23 mouse cellular contexts compared by ENCODE assay signal in genomic region chr10:121443791-121444190, GRCm38 (mm10). TPM values are rescaled to one million over a fixed set of nuclear protein-coding genes. Genes with fewer than 3 reads are reported as not detected.
DNase-seq lines count a peak whose midpoint lies in the region; ATAC-seq lines count a peak whose summit lies in the region.
"Had no signal": no experiment of that assay in that cellular context is flagged by ENCODE, and none has a peak within 500 bp of the region (broad histone marks: within the 10 kb centered on the region; RNA-seq: fewer than 3 reads in every experiment).

No protein-coding gene starts in this region.

- 0 out of 2 replicates have a peak, but pooled peaks have one; percentile 19 for ATAC-seq in erythroblast, adult 5-6 weeks (replicated peaks; ENCODE audit: low FRiP score, poor library complexity, severe bottlenecking)
- ATAC-seq: CD4-positive, CD25-positive, alpha-beta regulatory T cell, adult 4 months; hindbrain, postnatal 0 days; midbrain, embryonic 15.5 days had no signal

- no peaks in the 10 kb centered on the region for H3K36me3 ChIP-seq in heart, embryonic 10.5 days
- H3K36me3 ChIP-seq in forebrain, embryonic 10.5 days (replicated peaks), result no peaks in the 10 kb centered on the region
- H3K36me3 ChIP-seq: heart, embryonic 15.5 days; hindbrain, embryonic 10.5 days; midbrain, embryonic 15.5 days; neural tube, embryonic 15.5 days had no signal

- no peaks in the 10 kb centered on the region for H3K27me3 ChIP-seq in heart, embryonic 10.5 days (ENCODE audit: insufficient read depth, poor library complexity, severe bottlenecking)
- H3K27me3 ChIP-seq in forebrain, embryonic 10.5 days (ENCODE audit: poor library complexity, severe bottlenecking), result no peaks in the 10 kb centered on the region
- H3K27me3 ChIP-seq: heart, embryonic 15.5 days; midbrain, embryonic 15.5 days; neural tube, embryonic 15.5 days had no signal

- H3K9me3 ChIP-seq in heart, embryonic 10.5 days, result no peaks in the 10 kb centered on the region
- no peaks in the 10 kb centered on the region for H3K9me3 ChIP-seq in forebrain, embryonic 10.5 days
- H3K9me3 ChIP-seq: heart, embryonic 15.5 days; hindbrain, embryonic 10.5 days; midbrain, embryonic 15.5 days; neural tube, embryonic 15.5 days had no signal

- H3K4me3 ChIP-seq in heart, embryonic 10.5 days, result no peak overlapping the region
- no peak overlapping the region for H3K4me3 ChIP-seq in forebrain, embryonic 10.5 days
- H3K4me3 ChIP-seq: heart, embryonic 15.5 days; hindbrain, embryonic 10.5 days; layer of hippocampus, adult 2 months; midbrain, embryonic 15.5 days; myocyte; neural tube, embryonic 15.5 days had no signal

- 86% methylated on average over 9 of the region's 9 CpGs for WGBS in heart, embryonic 10.5 days
- WGBS in forebrain, embryonic 10.5 days, result 91% methylated on average over 9 of the region's 9 CpGs

- no peak for DNase-seq in heart, embryonic 10.5 days (ENCODE audit: low spot score)
- no peak for DNase-seq in heart, adult 9 months (ENCODE audit: low spot score in 2 of 2)
- DNase-seq in NIH3T3 (ENCODE audit: low read depth), result peak; percentile 71
- peak; percentile 57 for DNase-seq in adrenal gland, postnatal 10 days
- no peak for DNase-seq in forebrain, embryonic 10.5 days (ENCODE audit: extremely low spot score, low spot score)
- DNase-seq in left cerebral cortex, postnatal 4 days, result no peak
- DNase-seq: cerebellum, adult 2 months; cerebellum, postnatal 36 days; kidney, adult 11 months; lung, adult 18-20 months; right cerebral cortex, postnatal 14 days; spleen, adult 18-20 months; thymus, adult 18-20 months had no signal

- intact Hi-C loops in left cerebral cortex, postnatal 4 days (cut with DNase I), result no loop called here

- peaks cover 73% of the 10 kb centered on the region for H3K4me1 ChIP-seq in heart, embryonic 10.5 days
- H3K4me1 ChIP-seq in forebrain, embryonic 10.5 days, result peaks cover 22% of the 10 kb centered on the region
- H3K4me1 ChIP-seq: neural tube, embryonic 15.5 days had no signal

- H3K27ac ChIP-seq in heart, embryonic 10.5 days, result peak overlapping the region; percentile 10; the same call in 1 of the 2 replicates
- H3K27ac ChIP-seq in forebrain, embryonic 10.5 days, result no peak overlapping the region
- H3K27ac ChIP-seq: heart, embryonic 15.5 days; hindbrain, embryonic 10.5 days; hindbrain, postnatal 0 days; kidney, postnatal 0 days; layer of hippocampus, adult 2 months; midbrain, embryonic 15.5 days; neural tube, embryonic 15.5 days had no signal

RNA-seq across cellular contexts. Expression of gene Rassf3, which starts 32.4 kb away (rescaled TPM):
- 19.6 and 21.1 TPM in 2 replicates for polyA plus RNA-seq in heart, embryonic 10.5 days (2016; fragmentation: Nextera tagmentation; extraction: Ambion mirVana)
- 10 to 100 TPM; 47.9 to 49.1 TPM for total RNA-seq in adrenal gland, postnatal 10 days (2021)
- total RNA-seq in erythroblast, adult 5-6 weeks (2015; ENCODE audit: low replicate concordance), result 11.7 and 12.5 TPM in 2 replicates
- 7.8 and 12.7 TPM in 2 replicates for total RNA-seq in erythroblast, adult 5-6 weeks (2017; ENCODE audit: low replicate concordance)
- polyA plus RNA-seq in forebrain, embryonic 10.5 days (2016; fragmentation: Nextera tagmentation; extraction: Ambion mirVana), result 10.6 and 12.2 TPM in 2 replicates
- 10 to 100 TPM; 17.4 to 22.9 TPM for total RNA-seq in left cerebral cortex, postnatal 4 days (2021)

Comparison
In these comparisons a context has a peak if more than half of its experiments do, and no peak if none do; other contexts are left out.
1. DNase-seq: peak in NIH3T3 (single experiment) and adrenal gland, postnatal 10 days (single experiment); none in heart, embryonic 10.5 days (single experiment), heart, adult 9 months (0 of 2), forebrain, embryonic 10.5 days (single experiment) and left cerebral cortex, postnatal 4 days (single experiment).